Mouse (Mus musculus) heart, embryonic 12.5 days (tissue): ENCODE measurements around the gene S100a14. TPM values are rescaled to one million over a fixed set of nuclear protein-coding genes. Genes with fewer than 3 reads are reported as not detected.
A peak's percentile ranks its signal among the peaks of the same experiment; 100 is the strongest.

Experiments used
- ATAC-seq: fragments of 200-750 bp; cut with Nextera tagmentation; 2 replicates; pipeline ENCODE4 v1.8.0; 2017; ENCODE audit warnings: moderate TSS enrichment, moderate library complexity; ENCODE audit not compliant: insufficient number of reproducible peaks, low FRiP score
- H3K27ac ChIP-seq: fragments of 300-500 bp; sonication (generic); 2 replicates; pipeline ENCODE4 v1.5.1; 2016; ENCODE audit warnings: mild to moderate bottlenecking, moderate library complexity; ENCODE audit not compliant: poor library complexity, severe bottlenecking
- H3K27me3 ChIP-seq: fragments of 300-500 bp; sonication (generic); replicated peaks from 2 replicates; pipeline ENCODE4 v1.6.1; 2016; ENCODE audit warnings: mild to moderate bottlenecking, moderate library complexity
- H3K36me3 ChIP-seq: fragments of 300-500 bp; sonication (generic); 2 replicates; pipeline ENCODE4 v1.6.1; 2016; ENCODE audit warnings: mild to moderate bottlenecking, moderate library complexity
- H3K4me1 ChIP-seq: fragments of 300-500 bp; sonication (generic); replicated peaks from 2 replicates; pipeline ENCODE4 v1.6.1; 2016; ENCODE audit warnings: mild to moderate bottlenecking
- H3K4me2 ChIP-seq: fragments of 300-500 bp; sonication (generic); 2 replicates; pipeline ENCODE4 v1.6.1; 2016; ENCODE audit warnings: mild to moderate bottlenecking, moderate library complexity
- H3K4me3 ChIP-seq: fragments of 300-500 bp; sonication (generic); 2 replicates; pipeline ENCODE4 v1.5.1; 2016; ENCODE audit warnings: mild to moderate bottlenecking
- H3K9ac ChIP-seq: fragments of 300-500 bp; sonication (generic); 2 replicates; pipeline ENCODE4 v1.6.1; 2016; ENCODE audit warnings: mild to moderate bottlenecking, moderate library complexity
- H3K9me3 ChIP-seq: fragments of 300-500 bp; sonication (generic); replicated peaks from 2 replicates; pipeline ENCODE4 v1.6.1; 2016; ENCODE audit warnings: mild to moderate bottlenecking, moderate library complexity
- WGBS: fragments of 180-500 bp; shearing (Covaris S2); methylation state at CpG from one replicate; pipeline ENCODE4 v1.1.7; 2016; 5-methylcytosine and 5-hydroxymethylcytosine counted together
- polyA plus RNA-seq: library from polyadenylated mRNA; unstranded; fragments of >200 nt; fragmentation: Nextera tagmentation; extraction: Ambion mirVana; gene quantifications from 2 replicates; pipeline ENCODE4 v1.2.1, GENCODE M21; 2016

The S100a14 gene
- polyA plus RNA-seq, 1 experiment from 2014 or later = not detected

GRCm38 (mm10) chr3:90508287-90508949, 18.2 kb upstream of the S100a14 start:
- Histone ChIP-seq H3K27me3 (no peaks in the 10 kb centered on the region), H3K9ac (peak overlapping the region; percentile 99), H3K4me3 (peak overlapping the region; percentile 98), H3K4me1 (peaks cover 19% of the 10 kb centered on the region), H3K9me3 (no peaks in the 10 kb centered on the region), H3K4me2 (peak overlapping the region; percentile 89), H3K36me3 (peaks cover 41% of the 10 kb centered on the region), H3K27ac (peak overlapping the region; percentile 96)
- no peak for ATAC-seq
- WGBS = 3% methylated on average over 20 of the region's 20 CpGs

GRCm38 (mm10) chr3:90508950-90509746, 17.5 kb upstream of the S100a14 start, which contains the start of gene Chtop:
Gene Chtop, minus strand, starts transcription at chr3:90509498.
- Histone ChIP-seq H3K4me3 (peak within 1 kb of the TSS; percentile 98), H3K27me3 (no peaks in the 10 kb centered on the region), H3K27ac (peak within 1 kb of the TSS; percentile 96), H3K4me2 (peak within 1 kb of the TSS; percentile 89), H3K36me3 (peaks cover 35% of the 10 kb centered on the region), H3K9ac (peak within 1 kb of the TSS; percentile 99), H3K9me3 (no peaks in the 10 kb centered on the region), H3K4me1 (peaks cover 22% of the 10 kb centered on the region)
- WGBS = under 1% methylated on average over 66 of the region's 66 CpGs
- ATAC-seq = peak; percentile 94

- Histone ChIP-seq H3K9me3 (no peaks in the 10 kb centered on the region), H3K9ac (no peak overlapping the region), H3K4me3 (peak overlapping the region; percentile 98), H3K27me3 (no peaks in the 10 kb centered on the region), H3K4me2 (peak overlapping the region; percentile 89), H3K27ac (peak overlapping the region; percentile 79), H3K36me3 (peaks cover 32% of the 10 kb centered on the region), H3K4me1 (peaks cover 22% of the 10 kb centered on the region)
- ATAC-seq = no peak
- 27% methylated on average over 2 of the region's 2 CpGs for WGBS
Observed at GRCm38 (mm10) chr3:90509747-90510123, 16.9 kb upstream of the S100a14 start.

- WGBS = 78% methylated on average over 5 of the region's 5 CpGs
- Histone ChIP-seq H3K4me2 (no peak overlapping the region), H3K9me3 (no peaks in the 10 kb centered on the region)
Observed at GRCm38 (mm10) chr3:90512276-90512675, 14.4 kb upstream of the S100a14 start.

GRCm38 (mm10) chr3:90512948-90513642, 13.6 kb upstream of the S100a14 start:
- peak overlapping the region; percentile 83 for H3K4me2 ChIP-seq
- H3K27ac ChIP-seq = no peak overlapping the region
- no peaks in the 10 kb centered on the region for H3K27me3 ChIP-seq
- no peaks in the 10 kb centered on the region for H3K9me3 ChIP-seq
- H3K4me1 ChIP-seq = peaks cover 21% of the 10 kb centered on the region
- H3K36me3 ChIP-seq = peaks cover 9% of the 10 kb centered on the region
- H3K4me3 ChIP-seq = peak overlapping the region; percentile 57
- H3K9ac ChIP-seq = peak overlapping the region; percentile 80
- ATAC-seq = no peak
- WGBS = 64% methylated on average over 9 of the region's 9 CpGs

More at GRCm38 (mm10) chr3:90512276-90512675, 14.4 kb upstream of the S100a14 start:
- H3K4me1 ChIP-seq = peaks cover 28% of the 10 kb centered on the region
- no peak for ATAC-seq
- no peak overlapping the region for H3K4me3 ChIP-seq
- H3K27me3 ChIP-seq = no peaks in the 10 kb centered on the region
- peaks cover 14% of the 10 kb centered on the region for H3K36me3 ChIP-seq
- H3K27ac ChIP-seq = no peak overlapping the region
- no peak overlapping the region for H3K9ac ChIP-seq

- Histone ChIP-seq H3K27me3 (no peaks in the 10 kb centered on the region), H3K27ac (peak within 1 kb of the TSS; percentile 78), H3K4me2 (peak within 1 kb of the TSS; percentile 83), H3K4me3 (peak within 1 kb of the TSS; percentile 57), H3K36me3 (peaks cover 9% of the 10 kb centered on the region), H3K9me3 (no peaks in the 10 kb centered on the region), H3K9ac (peak within 1 kb of the TSS; percentile 80), H3K4me1 (peaks cover 19% of the 10 kb centered on the region)
- peak; percentile 69 for ATAC-seq
- 2% methylated on average over 25 of the region's 25 CpGs for WGBS
Observed at GRCm38 (mm10) chr3:90513796-90514590, 12.7 kb upstream of the S100a14 start, which contains the start of the genes S100a1 and S100a13. Gene S100a1, minus strand, starts transcription at chr3:90514392. Gene S100a13, plus strand, starts transcription at chr3:90514435.

GRCm38 (mm10) chr3:90514691-90515090, 12.0 kb upstream of the S100a14 start:
- H3K4me3 ChIP-seq = peak overlapping the region; percentile 57
- 0% methylated on average over 10 of the region's 10 CpGs for WGBS
- peaks cover 19% of the 10 kb centered on the region for H3K4me1 ChIP-seq
- H3K36me3 ChIP-seq = peaks cover 9% of the 10 kb centered on the region
- H3K9ac ChIP-seq = peak overlapping the region; percentile 80
- H3K9me3 ChIP-seq = no peaks in the 10 kb centered on the region
- peak overlapping the region; percentile 78 for H3K27ac ChIP-seq
- peak overlapping the region; percentile 83 for H3K4me2 ChIP-seq
- H3K27me3 ChIP-seq = no peaks in the 10 kb centered on the region
- peak; percentile 88 for ATAC-seq

- Histone ChIP-seq H3K27me3 (no peaks in the 10 kb centered on the region), H3K4me3 (peak overlapping the region; percentile 57), H3K4me1 (peaks cover 19% of the 10 kb centered on the region), H3K9me3 (no peaks in the 10 kb centered on the region), H3K27ac (peak overlapping the region; percentile 55; the same call in 1 of the 2 replicates), H3K9ac (peak overlapping the region; percentile 80), H3K4me2 (peak overlapping the region; percentile 83), H3K36me3 (peaks cover 10% of the 10 kb centered on the region)
- WGBS = 35% methylated on average over 1 of the region's 1 CpGs
- ATAC-seq = peak; percentile 10; the same call in 1 of the 2 replicates
Observed at GRCm38 (mm10) chr3:90515242-90515641, 11.4 kb upstream of the S100a14 start.

GRCm38 (mm10) chr3:90515789-90516188, 10.9 kb upstream of the S100a14 start:
- Histone ChIP-seq H3K4me2 (peak overlapping the region; percentile 83), H3K27ac (no peak overlapping the region)

GRCm38 (mm10) chr3:90517711-90518110, 8.9 kb upstream of the S100a14 start:
- Histone ChIP-seq H3K27ac (no peak overlapping the region), H3K4me1 (peaks cover 19% of the 10 kb centered on the region), H3K4me3 (no peak overlapping the region), H3K36me3 (0 out of 2 replicates have a peak, but pooled peaks cover 3% of the 10 kb centered on the region), H3K27me3 (no peaks in the 10 kb centered on the region), H3K9me3 (no peaks in the 10 kb centered on the region), H3K9ac (no peak overlapping the region), H3K4me2 (no peak overlapping the region)
- 69% methylated on average over 4 of the region's 4 CpGs for WGBS
- no peak for ATAC-seq

More at GRCm38 (mm10) chr3:90515789-90516188, 10.9 kb upstream of the S100a14 start:
- ATAC-seq = no peak
- 88% methylated on average over 4 of the region's 4 CpGs for WGBS
- Histone ChIP-seq H3K4me3 (0 out of 2 replicates have a peak overlapping the region, but pooled peaks have one; percentile 57), H3K9ac (no peak overlapping the region), H3K9me3 (no peaks in the 10 kb centered on the region), H3K36me3 (peaks cover 8% of the 10 kb centered on the region), H3K4me1 (peaks cover 19% of the 10 kb centered on the region), H3K27me3 (no peaks in the 10 kb centered on the region)
